Comparison of ENCODE assay signal across 12 mouse cellular contexts in the genomic region with DNA sequence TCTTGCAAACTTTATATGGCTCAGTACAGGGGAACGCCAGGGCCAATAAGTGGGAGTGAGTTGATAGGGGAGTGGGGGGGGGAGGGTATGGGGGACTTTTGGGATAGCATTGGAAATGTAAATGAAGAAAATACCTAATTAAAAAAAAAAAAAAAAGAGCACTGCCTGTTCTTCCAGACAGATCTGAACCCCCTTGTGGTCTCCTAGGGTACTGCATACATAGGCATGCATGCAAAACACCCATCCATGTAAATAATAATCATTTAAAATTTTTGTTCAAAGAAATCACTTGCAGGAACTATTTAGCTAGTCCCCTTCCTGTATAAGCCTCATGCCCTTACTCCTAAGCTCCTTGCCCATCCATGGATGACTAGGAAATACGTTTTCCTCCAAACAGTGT.
DNase-seq lines count a peak whose midpoint lies in the region; ATAC-seq and TF ChIP-seq lines count a peak whose summit lies in the region.
"Had no signal": no experiment of that assay in that cellular context is flagged by ENCODE, and none has a peak within 500 bp of the region (broad histone marks: within the 10 kb centered on the region; RNA-seq: fewer than 3 reads in every experiment).

No protein-coding gene starts in this region.

- H3K27ac ChIP-seq in hindbrain, postnatal 0 days, result no peak overlapping the region
- no peak overlapping the region for H3K27ac ChIP-seq in hindbrain, embryonic 16.5 days (ENCODE audit: low read depth, low read length)
- no peak overlapping the region for H3K27ac ChIP-seq in midbrain, postnatal 0 days (ENCODE audit: low read depth, low read length)
- H3K27ac ChIP-seq in midbrain, embryonic 10.5 days (replicated peaks), result no peak overlapping the region
- H3K27ac ChIP-seq in midbrain, embryonic 11.5 days (ENCODE audit: low read depth, low read length), result no peak overlapping the region
- H3K27ac ChIP-seq: heart, embryonic 10.5 days; intestine, embryonic 15.5 days; limb, embryonic 12.5 days; midbrain, embryonic 13.5 days had no signal

- no peaks in the 10 kb centered on the region for H3K9me3 ChIP-seq in hindbrain, postnatal 0 days (ENCODE audit: low read length)
- H3K9me3 ChIP-seq in hindbrain, embryonic 16.5 days (ENCODE audit: control insufficient read depth, low read length), result no peaks in the 10 kb centered on the region
- no peaks in the 10 kb centered on the region for H3K9me3 ChIP-seq in midbrain, postnatal 0 days (ENCODE audit: low read length)
- no peaks in the 10 kb centered on the region for H3K9me3 ChIP-seq in midbrain, embryonic 10.5 days (replicated peaks)
- H3K9me3 ChIP-seq in midbrain, embryonic 11.5 days (ENCODE audit: control insufficient read depth, low read length), result no peaks in the 10 kb centered on the region
- H3K9me3 ChIP-seq: heart, embryonic 10.5 days; intestine, embryonic 15.5 days; limb, embryonic 12.5 days; midbrain, embryonic 13.5 days had no signal

- H3K4me3 ChIP-seq in hindbrain, postnatal 0 days (ENCODE audit: low read length), result no peak overlapping the region
- no peak overlapping the region for H3K4me3 ChIP-seq in hindbrain, embryonic 16.5 days (ENCODE audit: low read length)
- H3K4me3 ChIP-seq in midbrain, postnatal 0 days (ENCODE audit: low read depth, low read length), result no peak overlapping the region
- H3K4me3 ChIP-seq in midbrain, embryonic 10.5 days, result no peak overlapping the region
- H3K4me3 ChIP-seq in midbrain, embryonic 11.5 days (ENCODE audit: low read depth, low read length), result no peak overlapping the region
- H3K4me3 ChIP-seq: heart, embryonic 10.5 days; intestine, embryonic 15.5 days; limb, embryonic 12.5 days; midbrain, embryonic 13.5 days had no signal

- H3K4me2 ChIP-seq in hindbrain, postnatal 0 days (ENCODE audit: low read depth, low read length), result no peak overlapping the region
- no peak overlapping the region for H3K4me2 ChIP-seq in hindbrain, embryonic 16.5 days (ENCODE audit: low read length)
- no peak overlapping the region for H3K4me2 ChIP-seq in midbrain, postnatal 0 days (ENCODE audit: low read depth, low read length, poor library complexity, severe bottlenecking)
- H3K4me2 ChIP-seq in midbrain, embryonic 11.5 days, result no peak overlapping the region
- H3K4me2 ChIP-seq: intestine, embryonic 15.5 days; limb, embryonic 12.5 days; midbrain, embryonic 13.5 days had no signal

- TF ChIP-seq CTCF in hindbrain, postnatal 0 days (IDR thresholded peaks at IDR 0.05; ENCODE audit: low read depth), result peak; percentile 43
- peak; percentile 42; the same call in 1 of the 2 replicates for TF ChIP-seq CTCF in midbrain, postnatal 0 days (IDR thresholded peaks at IDR 0.05)
- peak; percentile 37; the same call in 1 of the 2 replicates for TF ChIP-seq CTCF in brain, embryonic 14.5 days (IDR thresholded peaks at IDR 0.05; ENCODE audit: borderline replicate concordance, extremely low read depth, insufficient read depth, insufficient read length)

- no peaks in the 10 kb centered on the region for H3K4me1 ChIP-seq in hindbrain, postnatal 0 days (ENCODE audit: insufficient read depth, low read length)
- H3K4me1 ChIP-seq in hindbrain, embryonic 16.5 days (ENCODE audit: control insufficient read depth, insufficient read depth, low read depth, low read length), result no peaks in the 10 kb centered on the region
- H3K4me1 ChIP-seq in midbrain, postnatal 0 days (ENCODE audit: insufficient read depth, low read length), result no peaks in the 10 kb centered on the region
- no peaks in the 10 kb centered on the region for H3K4me1 ChIP-seq in midbrain, embryonic 10.5 days
- no peaks in the 10 kb centered on the region for H3K4me1 ChIP-seq in midbrain, embryonic 11.5 days (ENCODE audit: control insufficient read depth, insufficient read depth, low read length)
- H3K4me1 ChIP-seq: intestine, embryonic 15.5 days; midbrain, embryonic 13.5 days had no signal

- 92% methylated on average over 2 of the region's 2 CpGs for WGBS in hindbrain, postnatal 0 days
- 97% methylated on average over 2 of the region's 2 CpGs for WGBS in hindbrain, embryonic 16.5 days
- 91% methylated on average over 2 of the region's 2 CpGs for WGBS in midbrain, postnatal 0 days
- 89% methylated on average over 2 of the region's 2 CpGs for WGBS in midbrain, embryonic 10.5 days
- 94% methylated on average over 2 of the region's 2 CpGs for WGBS in midbrain, embryonic 11.5 days

- no peak for ATAC-seq in hindbrain, postnatal 0 days
- ATAC-seq in hindbrain, embryonic 16.5 days, result no peak
- no peak for ATAC-seq in midbrain, postnatal 0 days (ENCODE audit: low FRiP score)
- ATAC-seq in midbrain, embryonic 11.5 days (ENCODE audit: low FRiP score), result no peak
- ATAC-seq: intestine, embryonic 15.5 days; midbrain, embryonic 13.5 days had no signal

- DNase-seq in hindbrain, postnatal 0 days (ENCODE audit: low spot score), result no peak
- no peak for DNase-seq in midbrain, postnatal 0 days (ENCODE audit: low spot score)
- DNase-seq in midbrain, embryonic 10.5 days (ENCODE audit: low spot score), result no peak
- DNase-seq in brain, embryonic 14.5 days (ENCODE audit: low read depth), result no peak
- DNase-seq in thymus, postnatal 4 days, result peak; percentile 61
- no peak for DNase-seq in midbrain, embryonic 11.5 days (ENCODE audit: low spot score, missing footprints)
- DNase-seq: cerebellum, adult 9-10 months had no signal

- no peaks in the 10 kb centered on the region for H3K27me3 ChIP-seq in hindbrain, postnatal 0 days (ENCODE audit: insufficient read depth, low read length)
- no peaks in the 10 kb centered on the region for H3K27me3 ChIP-seq in hindbrain, embryonic 16.5 days (replicated peaks; ENCODE audit: control insufficient read depth, insufficient read depth, low read length)
- no peaks in the 10 kb centered on the region for H3K27me3 ChIP-seq in midbrain, postnatal 0 days (ENCODE audit: insufficient read depth, low read length)
- no peaks in the 10 kb centered on the region for H3K27me3 ChIP-seq in midbrain, embryonic 10.5 days (ENCODE audit: low read depth, poor library complexity, severe bottlenecking)
- no peaks in the 10 kb centered on the region for H3K27me3 ChIP-seq in midbrain, embryonic 11.5 days (ENCODE audit: control insufficient read depth, insufficient read depth, low read length)
- H3K27me3 ChIP-seq: intestine, embryonic 15.5 days; limb, embryonic 12.5 days; midbrain, embryonic 13.5 days had no signal

- no peak for TF ChIP-seq POLR2A in brain, embryonic 14.5 days (IDR thresholded peaks at IDR 0.05; ENCODE audit: borderline replicate concordance, extremely low read depth, insufficient read depth, insufficient read length, poor library complexity, severe bottlenecking)

- no peak overlapping the region for H3K9ac ChIP-seq in hindbrain, postnatal 0 days (replicated peaks; ENCODE audit: low read length)
- H3K9ac ChIP-seq in hindbrain, embryonic 16.5 days (ENCODE audit: low read depth, low read length), result no peak overlapping the region
- H3K9ac ChIP-seq in midbrain, postnatal 0 days (replicated peaks; ENCODE audit: low read length, poor library complexity, severe bottlenecking), result no peak overlapping the region
- H3K9ac ChIP-seq in midbrain, embryonic 11.5 days (ENCODE audit: low read length), result no peak overlapping the region
- H3K9ac ChIP-seq: intestine, embryonic 15.5 days; limb, embryonic 12.5 days; midbrain, embryonic 13.5 days had no signal

- H3K36me3 ChIP-seq in hindbrain, postnatal 0 days (ENCODE audit: insufficient read depth, low read length), result no peaks in the 10 kb centered on the region
- no peaks in the 10 kb centered on the region for H3K36me3 ChIP-seq in hindbrain, embryonic 16.5 days (ENCODE audit: control insufficient read depth, insufficient read depth, low read length)
- H3K36me3 ChIP-seq in midbrain, postnatal 0 days (ENCODE audit: insufficient read depth, low read length), result no peaks in the 10 kb centered on the region
- no peaks in the 10 kb centered on the region for H3K36me3 ChIP-seq in midbrain, embryonic 10.5 days
- no peaks in the 10 kb centered on the region for H3K36me3 ChIP-seq in midbrain, embryonic 11.5 days (ENCODE audit: control insufficient read depth, insufficient read depth, low read length)
- H3K36me3 ChIP-seq: heart, embryonic 10.5 days; intestine, embryonic 15.5 days; limb, embryonic 12.5 days; midbrain, embryonic 13.5 days had no signal
